Mouse (Mus musculus) ovary, postnatal 10 days (tissue): ENCODE data around the gene Gpr21.
"Not testable (repeated sequence)": the region's sequence is repeated elsewhere in the genome, so short reads cannot be mapped to it uniquely, and the experiment has no call there.

Source experiments
- DNase-seq: peaks from one replicate; pipeline ENCODE4 v3.0.0; 2022; ENCODE audit warnings: low spot score

Gpr21 gene

DNA sequence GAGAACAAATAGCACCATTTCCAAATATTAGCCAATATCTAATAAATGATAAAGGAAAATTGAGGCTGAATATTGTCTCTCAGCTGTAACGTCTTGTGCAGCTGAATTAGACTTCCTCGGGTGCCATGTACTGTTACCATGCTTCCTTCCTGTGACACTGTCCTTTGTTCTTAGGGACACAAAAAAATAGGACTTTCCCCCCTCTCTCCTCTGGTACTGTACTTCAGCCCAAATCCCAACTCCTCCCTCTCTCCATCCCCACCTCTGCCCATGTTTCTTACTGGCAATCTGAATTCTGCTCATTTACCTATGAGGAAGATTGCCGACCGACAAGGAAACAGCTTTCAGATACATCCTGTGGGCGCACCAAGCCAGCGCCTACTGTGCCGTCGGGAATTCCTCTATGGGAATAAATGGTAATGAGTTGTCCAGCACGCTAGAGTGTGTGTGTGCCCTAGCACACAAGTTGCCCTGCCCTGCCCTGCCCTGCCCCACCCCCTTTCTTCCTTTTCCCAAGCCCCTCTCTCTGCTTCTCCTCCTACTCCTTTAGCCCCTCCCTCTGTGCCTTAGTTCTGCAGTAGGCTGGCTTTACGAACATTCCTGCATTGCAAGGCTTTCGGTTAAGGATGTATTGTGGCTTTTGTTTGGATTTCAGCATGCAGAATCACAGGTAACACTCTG, at the start of gene Gpr21:
Gene Gpr21, plus strand, starts transcription at position 303 of the 681 bp plus-strand sequence.
- no peak for DNase-seq

DNA sequence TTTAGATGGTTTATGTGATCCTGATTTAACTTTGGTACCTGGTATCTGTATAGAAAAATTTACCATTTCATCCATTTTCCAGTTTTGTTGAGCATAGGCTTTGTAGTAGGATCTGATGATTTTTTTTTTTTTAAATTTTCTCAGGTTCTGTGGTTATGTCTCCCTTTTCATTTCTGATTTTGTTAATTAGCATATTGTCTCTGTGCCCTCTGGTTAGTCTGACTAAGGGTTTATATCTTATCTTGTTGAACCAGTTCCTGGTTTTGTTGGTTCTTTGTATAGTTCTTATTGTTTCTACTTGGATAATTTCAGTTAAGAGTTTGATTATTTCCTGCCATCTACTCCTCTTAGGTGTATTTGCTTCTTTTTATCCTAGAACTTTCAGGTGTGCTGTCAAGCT, 36.6 kb upstream of the Gpr21 start:
- no peak for DNase-seq

DNA sequence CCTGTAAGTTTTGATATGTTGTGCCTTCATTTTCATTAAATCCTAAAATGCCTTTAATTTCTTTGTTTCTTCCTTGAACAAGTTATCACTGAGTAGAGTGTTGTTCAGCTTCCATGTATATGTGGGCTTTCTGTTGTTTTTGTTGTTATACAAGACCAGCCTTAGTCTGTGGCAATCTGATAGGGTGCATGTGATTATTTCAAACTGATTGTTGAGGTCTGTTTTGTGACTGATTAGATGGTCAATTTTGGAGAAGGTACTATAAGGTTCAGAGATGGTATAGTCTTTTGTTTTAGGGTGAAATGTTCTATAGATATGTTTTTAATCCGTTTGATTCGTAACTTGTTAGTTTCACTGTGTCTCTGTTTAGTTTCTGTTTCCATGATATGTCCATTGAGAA, 36.1 kb upstream of the Gpr21 start:
- DNase-seq = no peak

DNA sequence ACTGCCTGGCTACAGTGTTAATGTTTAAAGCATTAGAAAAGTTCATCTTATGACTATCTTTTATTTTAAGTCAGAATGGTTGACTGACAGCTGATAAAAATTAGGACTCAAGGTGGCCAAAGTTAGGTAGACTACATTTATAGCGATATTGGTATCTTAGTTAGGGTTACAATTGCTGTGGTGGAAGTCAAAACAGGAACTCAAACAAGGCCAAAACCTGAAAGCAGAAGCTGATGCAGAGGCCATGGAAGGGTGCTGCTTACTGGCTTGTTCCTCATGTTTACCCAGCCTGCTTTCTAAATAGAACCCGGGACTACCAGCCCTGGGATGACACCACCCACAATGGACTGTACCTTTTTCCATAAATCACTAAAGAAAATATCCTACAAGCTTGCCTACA, 32.0 kb upstream of the Gpr21 start:
- DNase-seq = no peak

DNA sequence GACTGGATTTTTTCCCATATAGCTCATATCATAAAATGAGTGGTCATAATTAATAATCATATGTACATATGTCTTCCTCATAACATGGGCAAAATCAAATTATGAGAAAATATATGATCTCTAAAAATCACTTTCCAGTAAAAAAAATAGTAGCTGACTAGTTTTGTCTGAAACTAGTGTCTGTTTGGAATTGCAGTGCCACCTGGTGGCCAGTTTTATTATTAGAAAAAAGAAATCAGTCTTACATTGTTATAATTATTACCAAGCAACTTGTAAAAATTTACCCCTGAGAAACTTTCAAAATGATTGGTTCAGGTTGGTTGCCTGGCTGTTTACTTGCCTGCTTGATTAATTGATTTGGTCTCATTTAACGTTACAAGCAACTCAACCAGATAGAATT, 30.8 kb upstream of the Gpr21 start:
- no peak for DNase-seq

DNA sequence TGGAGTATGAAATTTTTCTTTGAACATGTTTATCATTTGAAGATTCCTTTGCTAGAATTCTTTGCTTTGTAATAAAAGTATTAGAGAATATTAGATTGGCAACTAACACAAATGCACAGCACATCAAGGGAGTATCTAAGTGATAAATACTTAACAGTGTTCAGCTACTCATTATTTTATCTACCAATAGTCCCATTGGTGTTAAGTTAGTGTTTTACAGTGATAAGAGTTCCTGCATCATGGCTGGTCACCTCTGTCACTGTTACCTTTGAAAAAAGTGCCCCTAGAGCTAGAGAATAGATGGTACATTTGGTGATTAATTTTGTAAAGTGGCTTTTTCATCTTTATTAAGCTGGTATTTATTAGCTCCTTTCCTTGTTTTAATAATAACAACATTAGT, 29.7 kb upstream of the Gpr21 start:
- DNase-seq = no peak

DNA sequence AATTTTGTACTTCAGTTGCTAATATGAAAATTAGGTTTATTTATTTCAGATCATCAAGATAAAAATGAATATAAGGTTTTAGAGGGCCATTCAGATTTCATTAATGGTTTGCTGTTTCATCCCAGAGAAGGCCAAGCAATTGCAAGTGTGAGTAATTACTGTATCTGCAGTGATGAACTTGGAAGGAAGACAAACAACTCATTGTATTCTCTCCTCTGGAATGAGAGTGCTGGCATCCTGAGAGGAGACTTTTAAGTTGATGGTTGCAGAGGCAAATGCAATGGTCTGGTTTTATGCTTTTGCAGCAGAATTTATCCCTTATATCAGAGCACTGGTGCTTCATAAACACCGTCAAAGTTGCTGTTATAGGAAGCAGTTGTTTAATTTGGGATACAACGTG, 27.2 kb upstream of the Gpr21 start:
- DNase-seq = no peak

DNA sequence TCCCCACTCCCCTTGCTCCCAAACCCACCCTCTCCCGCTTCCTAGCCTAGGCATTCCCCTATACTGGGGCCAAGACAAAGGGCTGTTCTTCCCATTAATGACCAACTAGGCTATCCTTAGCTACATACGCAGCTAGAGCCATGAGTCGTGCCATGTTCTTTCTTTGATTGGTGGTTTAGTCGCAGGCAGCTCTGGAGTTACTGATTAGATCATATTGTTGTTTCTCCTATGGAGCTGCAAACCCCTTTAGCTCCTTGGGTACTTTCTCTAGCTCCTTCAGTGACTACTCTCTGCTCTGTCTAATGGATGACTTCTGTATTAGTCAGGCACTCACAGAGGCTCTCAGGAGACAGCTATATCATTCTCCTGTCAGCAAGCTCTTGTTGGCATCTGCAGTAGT, 18.8 kb upstream of the Gpr21 start:
- no peak for DNase-seq

DNA sequence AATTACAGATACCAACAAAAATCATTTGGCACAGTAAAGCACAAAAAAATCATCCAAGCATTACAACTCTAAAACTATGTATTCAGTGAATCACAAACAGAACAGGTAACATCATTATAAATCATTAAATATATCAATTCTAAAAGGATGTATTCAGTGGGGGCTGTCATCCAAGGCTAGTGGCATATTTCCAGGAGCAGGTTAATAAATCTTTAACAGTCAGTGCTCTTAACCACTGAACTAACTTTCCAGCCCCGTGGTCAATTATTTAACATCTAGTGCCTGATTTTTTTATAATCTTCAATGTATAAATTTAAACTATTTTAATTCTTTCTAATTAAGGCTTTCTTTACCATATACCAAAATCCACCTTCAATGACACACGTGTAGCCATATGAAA, 10.3 kb upstream of the Gpr21 start:
- not testable (repeated sequence) for DNase-seq

DNA sequence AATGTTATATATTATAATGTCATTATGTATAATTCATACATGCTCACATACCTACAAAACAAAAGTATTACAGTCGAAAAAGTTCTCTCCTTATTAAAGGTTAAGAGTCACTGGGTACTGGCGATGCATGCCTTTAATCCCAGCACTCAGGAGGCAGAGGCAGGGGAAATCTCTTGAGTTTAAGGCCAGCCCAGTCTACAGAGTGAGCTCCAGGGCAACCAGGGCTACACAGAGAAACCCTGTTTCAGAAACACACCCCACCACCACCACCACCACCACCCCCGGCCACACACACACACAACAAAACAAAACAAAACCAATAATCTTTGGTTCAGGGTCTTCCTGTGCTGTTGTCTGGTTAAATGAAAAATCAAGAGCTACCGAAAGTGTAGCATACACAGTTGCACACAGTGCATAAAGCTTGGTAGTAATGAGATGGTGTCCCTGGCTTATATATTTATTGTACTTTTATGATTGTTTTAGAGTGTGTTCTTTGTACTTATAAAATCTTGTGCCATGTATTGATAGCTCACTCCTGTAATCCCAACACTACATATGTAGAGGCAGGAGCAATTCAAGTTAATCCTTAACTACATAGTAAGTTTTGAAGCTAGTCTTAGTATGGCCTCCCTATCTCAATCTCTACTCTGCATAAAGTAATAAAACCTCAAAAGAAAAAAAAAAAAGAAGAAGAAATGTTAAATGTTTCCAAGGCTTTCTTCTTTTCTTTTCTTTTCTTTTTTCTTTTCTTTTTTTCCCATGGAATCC, 4.8 kb upstream of the Gpr21 start:
- DNase-seq = no peak

DNA sequence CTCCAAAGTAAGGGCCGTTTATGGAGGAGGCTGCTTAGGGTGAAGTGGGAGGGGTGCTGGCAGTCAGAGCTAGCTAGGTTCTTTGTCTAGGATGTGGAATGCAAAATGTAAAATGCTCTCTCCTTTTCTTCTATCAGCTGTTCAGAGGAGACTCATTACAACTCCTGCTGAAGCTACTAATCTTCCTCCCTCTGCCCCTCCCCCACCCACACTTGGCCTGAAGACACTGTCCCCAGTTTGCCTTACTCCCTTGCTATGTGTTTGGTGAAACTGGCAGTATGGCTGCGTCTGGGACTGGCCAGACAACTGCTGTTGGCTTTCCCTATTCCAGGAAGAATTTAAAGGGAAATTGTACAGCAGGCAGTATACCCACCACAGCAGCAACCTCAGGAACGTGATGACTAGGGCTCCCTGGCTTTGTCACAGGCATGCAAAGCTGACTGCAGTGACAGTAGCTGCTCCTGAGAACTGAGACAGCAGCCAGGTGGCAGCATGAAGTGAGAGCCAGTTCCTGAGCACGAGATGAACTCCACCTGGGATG, 860 bp downstream of the Gpr21 start:
- no peak for DNase-seq

DNA sequence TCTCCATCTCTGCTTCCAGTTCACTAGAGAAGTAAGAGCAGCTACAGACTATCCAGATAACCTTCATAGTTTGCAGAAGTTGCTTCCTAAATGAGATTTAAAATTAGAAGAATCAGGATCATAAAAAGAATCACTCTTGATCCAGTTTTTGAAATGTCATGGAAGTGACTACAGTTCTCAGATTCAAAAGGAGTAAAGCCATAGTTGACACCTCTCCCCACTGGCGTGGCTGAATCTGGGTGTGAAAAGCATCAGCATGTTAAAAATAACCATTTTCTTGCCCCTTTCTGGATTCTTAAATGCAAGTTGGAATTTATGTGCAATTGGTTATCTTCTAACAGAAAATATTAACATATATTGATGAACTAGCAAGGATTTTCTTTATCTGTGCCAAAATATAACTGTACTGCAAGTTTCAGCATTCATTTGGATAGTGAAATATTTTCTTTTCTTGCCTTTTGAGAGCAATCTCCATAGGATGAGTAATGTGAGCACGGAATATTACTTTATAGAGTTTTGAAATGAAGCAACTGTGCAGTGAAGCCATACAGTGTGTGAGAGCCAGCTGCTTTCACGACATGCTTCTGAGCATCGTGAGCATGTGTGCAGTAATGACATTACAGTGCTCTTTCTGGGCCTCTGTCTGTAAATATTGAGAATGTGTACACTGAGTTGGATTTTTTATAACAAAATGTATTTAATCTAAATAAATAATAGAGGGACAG, 2.6 kb downstream of the Gpr21 start:
- DNase-seq = no peak

DNA sequence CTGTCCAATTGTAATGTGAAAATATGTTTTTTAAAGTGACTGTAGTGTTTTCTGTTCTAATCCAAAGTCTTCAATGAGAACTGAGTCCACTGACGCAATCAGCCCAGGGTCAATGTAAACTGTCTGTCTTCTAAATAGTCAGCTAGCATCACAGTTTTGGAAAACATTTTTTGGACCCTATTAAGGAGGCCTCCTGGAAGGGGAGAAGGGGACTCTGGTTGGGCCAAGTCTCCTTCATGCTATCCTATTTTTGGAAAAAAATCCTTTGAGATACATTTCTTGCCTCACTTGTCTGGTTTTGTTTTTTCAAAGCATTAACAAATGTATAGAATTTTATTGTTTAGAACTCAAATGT, 3.1 kb downstream of the Gpr21 start:
- DNase-seq = no peak

DNA sequence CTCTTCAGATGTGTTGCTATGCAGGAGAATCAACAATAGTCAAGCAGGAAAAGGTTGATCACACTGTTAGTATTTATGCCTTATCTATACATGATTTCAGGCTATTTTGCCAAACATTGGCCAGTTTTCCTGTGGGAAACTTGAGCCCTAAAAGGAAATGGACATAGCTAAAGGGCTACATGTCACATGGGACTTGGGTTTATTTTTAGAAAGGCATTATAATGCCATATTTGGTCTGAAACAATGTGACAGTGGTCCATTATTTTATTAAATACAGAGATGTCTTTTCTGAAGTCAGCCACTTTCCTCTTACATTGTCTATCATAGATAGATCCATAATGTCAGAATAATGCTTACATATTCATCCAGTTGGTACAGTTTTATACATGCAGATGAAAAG, 11.5 kb downstream of the Gpr21 start:
- no peak for DNase-seq

DNA sequence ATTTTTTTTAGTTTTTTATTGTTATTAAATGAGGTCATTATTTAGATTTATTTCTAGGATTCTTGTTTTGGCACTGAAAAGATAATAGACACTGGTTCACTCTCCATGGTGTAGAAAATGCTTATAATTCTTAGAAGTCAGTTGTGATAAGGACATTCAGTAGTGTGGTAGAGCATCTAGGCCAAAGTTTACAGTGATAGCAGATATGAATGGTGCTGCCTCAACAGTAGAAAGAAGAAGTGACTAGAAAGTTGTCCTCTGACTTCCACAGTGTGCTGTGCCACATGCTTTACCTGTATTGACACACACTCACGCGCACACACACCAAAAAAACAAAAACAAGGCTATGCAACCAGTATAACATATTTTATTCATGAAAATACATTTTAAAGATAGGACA, 13.3 kb downstream of the Gpr21 start:
- no peak for DNase-seq

DNA sequence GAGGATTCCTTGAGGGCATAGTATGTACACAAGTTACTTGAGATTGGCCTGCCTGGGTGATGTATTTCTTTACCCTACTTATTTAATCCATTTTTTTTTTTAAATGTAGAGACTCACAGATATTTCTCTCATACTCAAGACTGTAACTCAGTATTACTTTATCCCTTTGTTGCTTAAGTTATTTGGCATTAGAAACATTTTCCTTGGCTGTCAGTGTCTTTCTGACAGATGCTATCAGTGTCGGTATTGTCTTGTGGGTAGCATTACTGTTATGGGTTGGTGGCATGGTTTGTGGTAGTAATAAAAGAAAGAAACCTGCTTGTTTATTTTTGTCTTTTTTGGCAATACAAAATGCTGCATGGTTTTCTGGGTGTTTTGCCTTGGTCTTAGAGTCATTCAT, 14.6 kb downstream of the Gpr21 start:
- DNase-seq = no peak

DNA sequence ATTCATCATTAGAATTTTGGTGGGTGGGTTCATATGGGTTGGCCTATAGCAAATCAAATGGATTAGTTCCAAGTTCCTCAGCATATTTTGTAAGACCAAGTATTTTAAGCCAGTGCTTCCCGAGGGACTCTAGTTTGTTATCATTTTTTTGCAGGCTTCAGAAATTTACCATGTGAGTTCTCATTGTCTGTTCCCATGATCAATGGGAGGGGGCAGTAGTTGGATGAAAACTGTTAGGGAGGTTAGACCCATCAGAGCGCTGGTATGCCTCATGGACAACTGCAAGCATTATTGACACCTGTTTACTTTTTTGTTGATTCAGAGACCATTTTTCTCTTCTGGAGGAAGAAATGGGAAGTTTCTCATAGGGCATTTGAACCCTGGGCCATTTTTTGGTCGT, 15.5 kb downstream of the Gpr21 start:
- DNase-seq = no peak

DNA sequence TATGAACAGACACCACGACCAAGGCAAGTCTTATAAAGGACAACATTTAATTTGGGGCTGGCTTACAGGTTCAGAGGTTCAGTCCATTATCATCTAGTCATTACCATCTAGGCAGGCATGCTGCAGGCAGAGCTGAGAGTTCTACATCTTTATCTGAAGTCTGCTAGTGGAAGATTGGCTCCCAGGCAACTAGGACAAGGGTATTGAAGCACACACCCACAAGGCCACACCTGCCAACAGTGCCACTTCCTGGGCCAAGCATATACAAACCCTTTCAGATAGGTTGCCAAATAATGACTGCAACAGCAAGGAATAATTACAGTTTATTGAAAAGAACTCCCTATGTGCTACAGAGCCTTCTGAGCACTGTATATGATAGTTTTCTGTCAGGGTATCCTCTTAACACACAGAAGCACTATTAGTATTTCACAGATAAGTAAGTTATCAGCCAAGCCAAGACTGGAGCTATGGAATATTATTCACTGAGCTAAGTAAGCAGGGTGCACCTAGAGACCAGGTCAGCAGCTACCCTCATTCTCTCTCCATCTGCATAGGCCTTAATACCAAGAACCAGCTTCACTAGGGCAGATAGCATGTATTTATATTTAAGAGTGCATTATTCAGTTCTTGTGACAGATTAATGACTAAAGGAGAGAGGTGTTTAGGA, 33.3 kb downstream of the Gpr21 start:
- no peak for DNase-seq

DNA sequence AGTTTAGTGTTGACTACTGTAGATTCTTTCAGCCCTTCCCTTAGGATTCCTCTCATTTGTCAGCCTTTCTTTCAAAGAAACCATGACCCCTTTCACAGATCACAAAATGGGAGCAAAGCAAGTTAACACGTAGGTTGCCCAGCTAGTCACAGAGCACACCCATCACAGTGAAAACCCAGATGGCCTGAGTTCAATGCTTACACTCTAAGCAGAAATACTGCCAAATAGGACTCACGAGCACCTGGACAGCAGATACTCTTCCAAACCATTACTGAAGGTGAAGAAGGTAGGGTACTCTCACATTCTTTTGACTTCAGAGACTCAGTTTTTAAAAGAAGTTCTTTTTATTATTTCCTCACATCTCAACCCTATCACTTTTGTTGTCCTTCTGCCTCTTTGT, 40.2 kb downstream of the Gpr21 start:
- no peak for DNase-seq

DNA sequence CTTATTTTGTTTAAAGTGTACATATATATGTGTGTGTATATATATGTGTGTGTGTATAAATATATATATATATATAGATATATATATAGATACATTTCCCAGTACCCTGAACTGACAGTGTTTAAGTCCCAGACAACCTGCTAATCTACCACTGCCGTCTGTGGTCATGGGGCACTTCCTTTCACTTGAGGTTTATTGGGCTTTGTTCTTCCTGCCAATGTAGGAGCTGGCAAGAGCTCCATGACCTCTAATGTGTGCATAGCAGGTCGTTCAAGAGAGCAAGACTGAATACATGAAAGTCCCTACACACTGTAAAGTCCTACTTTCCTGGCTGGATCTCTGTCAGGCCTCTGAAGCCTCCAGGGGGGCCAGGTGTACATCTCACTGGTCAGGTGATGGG, 49.4 kb downstream of the Gpr21 start:
- DNase-seq = no peak

DNA sequence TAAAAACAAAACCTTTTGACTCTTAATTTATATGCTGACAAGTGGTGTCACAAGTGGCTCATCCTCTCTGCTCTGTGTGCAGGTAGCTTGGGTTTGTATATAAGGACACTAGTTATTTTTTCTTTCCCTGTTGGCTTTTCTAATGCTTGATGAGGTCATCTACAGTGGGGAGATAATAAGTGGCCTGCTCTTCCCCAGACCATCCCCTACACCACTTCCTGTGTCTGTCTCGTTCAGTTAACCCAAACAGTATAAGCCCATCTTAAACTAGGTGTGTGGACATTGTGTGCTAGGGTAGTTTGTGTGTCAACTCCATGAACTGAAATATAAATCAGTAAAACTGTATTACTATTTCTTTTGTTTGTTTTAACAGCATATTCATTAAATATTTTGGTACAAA, 49.9 kb downstream of the Gpr21 start:
- no peak for DNase-seq

DNA sequence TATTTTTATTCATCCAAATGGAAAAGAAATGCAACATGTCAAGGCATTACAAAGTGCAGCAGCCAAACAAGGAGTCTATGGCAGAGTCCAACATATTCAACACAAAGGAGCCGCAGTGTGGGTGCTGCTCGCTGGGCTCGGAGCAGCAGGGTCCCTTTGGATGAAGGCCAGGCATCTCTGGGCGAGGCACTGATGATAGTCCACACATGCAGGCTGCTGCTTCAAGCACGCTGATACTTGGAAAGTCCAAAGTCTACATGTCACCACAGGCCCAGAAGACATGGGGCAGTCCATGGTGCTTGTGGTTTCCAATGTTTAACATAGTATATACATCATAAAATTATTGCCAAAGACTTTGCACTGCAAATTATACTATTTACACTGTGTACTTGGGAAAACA, 53.8 kb downstream of the Gpr21 start:
- no peak for DNase-seq
